ENCODE assay signal across 13 mouse cellular contexts in genomic region chr7:45102441-45102840, GRCm38 (mm10). TPM values are rescaled to one million over a fixed set of nuclear protein-coding genes. Genes with fewer than 3 reads are reported as not detected.
DNase-seq lines count a peak whose midpoint lies in the region; ATAC-seq and TF ChIP-seq lines count a peak whose summit lies in the region.
"Had no signal": no experiment of that assay in that cellular context is flagged by ENCODE, and none has a peak within 500 bp of the region (broad histone marks: within the 10 kb centered on the region; RNA-seq: fewer than 3 reads in every experiment).

No protein-coding gene starts in this region.

- no peaks in the 10 kb centered on the region for H3K9me3 ChIP-seq in heart, postnatal 0 days (replicated peaks; ENCODE audit: control insufficient read depth, low read length)
- no peaks in the 10 kb centered on the region for H3K9me3 ChIP-seq in lung, embryonic 14.5 days (ENCODE audit: low read depth, low read length)
- H3K9me3 ChIP-seq in intestine, embryonic 15.5 days, result no peaks in the 10 kb centered on the region

- H3K27ac ChIP-seq in heart, postnatal 0 days (ENCODE audit: low read depth), result no peak overlapping the region
- H3K27ac ChIP-seq in lung, embryonic 14.5 days (ENCODE audit: low read depth), result no peak overlapping the region
- H3K27ac ChIP-seq in intestine, embryonic 15.5 days, result no peak overlapping the region; the same call in 1 of the 2 replicates
- peak overlapping the region; percentile 82 for H3K27ac ChIP-seq in small intestine, adult 2 months (ENCODE audit: insufficient read depth, low read depth, low read length)

- peaks cover 8% of the 10 kb centered on the region; the same call in 1 of the 2 replicates for H3K36me3 ChIP-seq in heart, postnatal 0 days (replicated peaks; ENCODE audit: control insufficient read depth, insufficient read depth, low read length)
- H3K36me3 ChIP-seq in lung, embryonic 14.5 days (ENCODE audit: insufficient read depth), result no peaks in the 10 kb centered on the region; the same call in 1 of the 2 replicates
- H3K36me3 ChIP-seq in intestine, embryonic 15.5 days, result no peaks in the 10 kb centered on the region
- peaks cover 3% of the 10 kb centered on the region; the same call in 1 of the 2 replicates for H3K36me3 ChIP-seq in small intestine, adult 2 months (ENCODE audit: control insufficient read depth, insufficient read depth, low read length)

- peak overlapping the region; percentile 46 for H3K4me3 ChIP-seq in heart, postnatal 0 days (ENCODE audit: low read depth, low read length)
- H3K4me3 ChIP-seq in lung, embryonic 14.5 days (ENCODE audit: low read depth, low read length), result peak overlapping the region; percentile 32; the same call in 1 of the 2 replicates
- peak overlapping the region; percentile 44 for H3K4me3 ChIP-seq in intestine, embryonic 15.5 days (replicated peaks)
- peak overlapping the region; percentile 64 for H3K4me3 ChIP-seq in small intestine, adult 2 months (ENCODE audit: low read depth, low read length)

- no peaks in the 10 kb centered on the region for H3K27me3 ChIP-seq in heart, postnatal 0 days (ENCODE audit: control insufficient read depth, insufficient read depth, low read length)
- H3K27me3 ChIP-seq in lung, embryonic 14.5 days (ENCODE audit: insufficient read depth, low read length), result no peaks in the 10 kb centered on the region
- H3K27me3 ChIP-seq in intestine, embryonic 15.5 days (replicated peaks), result no peaks in the 10 kb centered on the region
- no peaks in the 10 kb centered on the region for H3K27me3 ChIP-seq in small intestine, adult 2 months (ENCODE audit: control insufficient read depth, insufficient read depth, low read length)

- no peak for TF ChIP-seq EP300 in heart, postnatal 0 days (IDR thresholded peaks at IDR 0.05; ENCODE audit: low read depth)

- WGBS in heart, postnatal 0 days, result 77% methylated on average over 11 of the region's 11 CpGs
- 67% methylated on average over 11 of the region's 11 CpGs for WGBS in lung, embryonic 14.5 days
- WGBS in intestine, embryonic 15.5 days, result 66% methylated on average over 11 of the region's 11 CpGs
- WGBS in small intestine, adult 2 months, result 49% methylated on average over 11 of the region's 11 CpGs

- peaks cover 17% of the 10 kb centered on the region for H3K4me1 ChIP-seq in heart, postnatal 0 days (ENCODE audit: control insufficient read depth, insufficient read depth)
- peaks cover 7% of the 10 kb centered on the region; the same call in 1 of the 2 replicates for H3K4me1 ChIP-seq in lung, embryonic 14.5 days (ENCODE audit: insufficient read depth)
- peaks cover 33% of the 10 kb centered on the region for H3K4me1 ChIP-seq in intestine, embryonic 15.5 days (replicated peaks)
- peaks cover 31% of the 10 kb centered on the region for H3K4me1 ChIP-seq in small intestine, adult 2 months (ENCODE audit: control insufficient read depth, insufficient read depth, insufficient read length, low read length)

- no peak for DNase-seq in heart, postnatal 0 days (ENCODE audit: low spot score)
- no peak for DNase-seq in heart, postnatal 10 days
- DNase-seq in lung, embryonic 14.5 days, result no peak
- DNase-seq in lung, postnatal 14 days, result no peak
- no peak for DNase-seq in B cell, adult 2 months
- no peak for DNase-seq in urinary bladder, postnatal 36 days (ENCODE audit: low spot score in 2 of 2)
- DNase-seq: embryo, embryonic 11 days; right cerebral cortex, postnatal 4 days; thymus, adult 2 months had no signal

- peak overlapping the region; percentile 68 for H3K9ac ChIP-seq in heart, postnatal 0 days (replicated peaks; ENCODE audit: low read depth, low read length)
- H3K9ac ChIP-seq in lung, embryonic 14.5 days, result peak overlapping the region; percentile 59; the same call in 1 of the 2 replicates
- no peak overlapping the region for H3K9ac ChIP-seq in intestine, embryonic 15.5 days

- TF ChIP-seq POLR2A in small intestine, adult 2 months (IDR thresholded peaks at IDR 0.05; ENCODE audit: low read depth, low read length), result no peak

- no peak for ATAC-seq in heart, postnatal 0 days (ENCODE audit: insufficient read depth, low read depth)
- ATAC-seq in lung, embryonic 14.5 days (ENCODE audit: insufficient read depth), result no peak
- ATAC-seq in intestine, embryonic 15.5 days, result no peak

- peak overlapping the region; percentile 62 for H3K4me2 ChIP-seq in heart, postnatal 0 days (ENCODE audit: low read depth, low read length)
- H3K4me2 ChIP-seq in lung, embryonic 14.5 days, result peak overlapping the region; percentile 59
- H3K4me2 ChIP-seq in intestine, embryonic 15.5 days (replicated peaks), result peak overlapping the region; percentile 75

- intact Hi-C loops in heart, postnatal 10 days (cut with DNase I), result no loop called here

- TF ChIP-seq CTCF in heart, postnatal 0 days (IDR thresholded peaks at IDR 0.05; ENCODE audit: low read depth), result no peak
- no peak for TF ChIP-seq CTCF in lung, embryonic 14.5 days (IDR thresholded peaks at IDR 0.05; ENCODE audit: low read depth)
- no peak for TF ChIP-seq CTCF in small intestine, adult 2 months (IDR thresholded peaks at IDR 0.05; ENCODE audit: extremely low read depth, insufficient read length, insufficient replicate concordance, low read depth, low read length)

RNA-seq across cellular contexts. Expression of gene Fcgrt, which starts 1.2 kb away (rescaled TPM):
- total RNA-seq in heart, postnatal 0 days (2014; rRNA removed; ENCODE audit: low replicate concordance), result 48.9 and 51.6 TPM in 2 replicates
- 59.5 and 67.9 TPM in 2 replicates for polyA plus RNA-seq in heart, postnatal 0 days (2015; fragmentation: Nextera tagmentation; extraction: Ambion mirVana)
- total RNA-seq in heart, postnatal 10 days (2021), result 10 to 100 TPM; 65.4 to 69.2 TPM
- polyA plus RNA-seq in lung, embryonic 14.5 days (2014; fragmentation: Nextera tagmentation; extraction: Ambion mirVana), result 56.4 and 57.0 TPM in 2 replicates
- 153 and 168 TPM in 2 replicates for polyA plus RNA-seq in intestine, embryonic 15.5 days (2015; fragmentation: Nextera tagmentation; extraction: Ambion mirVana)
- 47.9 and 78.3 TPM in 2 replicates for polyA plus RNA-seq in small intestine, adult 2 months (2012; rRNA removed)

RNA-seq across cellular contexts. Expression of gene Rcn3, which starts 10.4 kb away (rescaled TPM):
- total RNA-seq in heart, postnatal 0 days (2014; rRNA removed; ENCODE audit: low replicate concordance), result 125 and 141 TPM in 2 replicates
- 100 and 108 TPM in 2 replicates for polyA plus RNA-seq in heart, postnatal 0 days (2015; fragmentation: Nextera tagmentation; extraction: Ambion mirVana)
- 10 to 100 TPM; 76.5 to 83.4 TPM for total RNA-seq in heart, postnatal 10 days (2021)
- polyA plus RNA-seq in lung, embryonic 14.5 days (2014; fragmentation: Nextera tagmentation; extraction: Ambion mirVana), result 344 and 360 TPM in 2 replicates
- 265 and 267 TPM in 2 replicates for polyA plus RNA-seq in intestine, embryonic 15.5 days (2015; fragmentation: Nextera tagmentation; extraction: Ambion mirVana)
- polyA plus RNA-seq in small intestine, adult 2 months (2012; rRNA removed), result 40.0 and 49.9 TPM in 2 replicates

RNA-seq across cellular contexts. Expression of gene Rps11, which starts 21.8 kb away (rescaled TPM):
- total RNA-seq in heart, postnatal 0 days (2014; rRNA removed; ENCODE audit: low replicate concordance), result 1,106 and 1,247 TPM in 2 replicates
- 730 and 757 TPM in 2 replicates for polyA plus RNA-seq in heart, postnatal 0 days (2015; fragmentation: Nextera tagmentation; extraction: Ambion mirVana)
- total RNA-seq in heart, postnatal 10 days (2021), result 100 to 1,000 TPM; 752 to 773 TPM
- polyA plus RNA-seq in lung, embryonic 14.5 days (2014; fragmentation: Nextera tagmentation; extraction: Ambion mirVana), result 1,873 and 1,878 TPM in 2 replicates
- polyA plus RNA-seq in intestine, embryonic 15.5 days (2015; fragmentation: Nextera tagmentation; extraction: Ambion mirVana), result 1,711 TPM in 2 replicates
- 159 and 207 TPM in 2 replicates for polyA plus RNA-seq in small intestine, adult 2 months (2012; rRNA removed)

RNA-seq across cellular contexts. Expression of gene Rpl13a, which starts 26.1 kb away (rescaled TPM):
- total RNA-seq in heart, postnatal 0 days (2014; rRNA removed; ENCODE audit: low replicate concordance), result 1,443 and 1,972 TPM in 2 replicates
- polyA plus RNA-seq in heart, postnatal 0 days (2015; fragmentation: Nextera tagmentation; extraction: Ambion mirVana), result 780 and 809 TPM in 2 replicates
- 100 to 1,000 TPM; 809 to 865 TPM for total RNA-seq in heart, postnatal 10 days (2021)
- polyA plus RNA-seq in lung, embryonic 14.5 days (2014; fragmentation: Nextera tagmentation; extraction: Ambion mirVana), result 1,527 and 1,587 TPM in 2 replicates
- polyA plus RNA-seq in intestine, embryonic 15.5 days (2015; fragmentation: Nextera tagmentation; extraction: Ambion mirVana), result 1,301 and 1,445 TPM in 2 replicates
- 1,193 and 1,266 TPM in 2 replicates for polyA plus RNA-seq in small intestine, adult 2 months (2012; rRNA removed)

RNA-seq across cellular contexts. Expression of gene Gm45713, which starts 33.6 kb away (rescaled TPM):
- total RNA-seq in heart, postnatal 0 days (2014; rRNA removed; ENCODE audit: low replicate concordance), result 0.19 and 0.23 TPM in 2 replicates
- 0.29 and 0.78 TPM in 2 replicates for polyA plus RNA-seq in heart, postnatal 0 days (2015; fragmentation: Nextera tagmentation; extraction: Ambion mirVana)
- not detected for total RNA-seq in heart, postnatal 10 days (2021)
- 1.2 and 1.4 TPM in 2 replicates for polyA plus RNA-seq in lung, embryonic 14.5 days (2014; fragmentation: Nextera tagmentation; extraction: Ambion mirVana)
- polyA plus RNA-seq in intestine, embryonic 15.5 days (2015; fragmentation: Nextera tagmentation; extraction: Ambion mirVana), result 0.24 and 0.28 TPM in 2 replicates
- polyA plus RNA-seq in small intestine, adult 2 months (2012; rRNA removed), result 1.5 TPM in 1 of 2 replicates, not detected in the other
- total RNA-seq: left cerebral cortex, adult 18-20 months; megakaryocyte-erythroid progenitor cell, adult 5-6 weeks had no signal
